In the genomic region with DNA sequence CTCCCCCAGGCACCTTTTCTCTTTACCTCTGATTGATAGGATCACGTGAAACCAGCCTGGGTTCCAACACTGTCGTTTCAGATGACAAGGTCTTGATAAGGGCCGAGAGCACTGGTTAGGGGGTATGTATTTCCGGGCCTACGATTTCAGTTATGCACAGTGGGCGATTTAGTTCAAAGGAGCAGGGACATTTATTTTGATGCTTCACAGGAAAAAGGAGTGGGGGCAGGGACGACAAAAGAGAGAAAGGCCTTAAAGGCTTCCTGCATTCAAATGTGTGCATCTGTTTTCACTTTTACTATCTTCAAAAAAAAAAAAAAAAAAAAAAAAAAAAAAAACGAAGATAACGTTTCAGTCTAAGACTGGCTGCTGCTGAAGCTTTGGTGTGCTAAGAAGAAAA, we compare ENCODE assay signal across 9 mouse cellular contexts.
DNase-seq lines count a peak whose midpoint lies in the region; ATAC-seq and TF ChIP-seq lines count a peak whose summit lies in the region.
"Had no signal": no experiment of that assay in that cellular context is flagged by ENCODE, and none has a peak within 500 bp of the region (broad histone marks: within the 10 kb centered on the region; RNA-seq: fewer than 3 reads in every experiment).

No protein-coding gene starts in this region.

- DNase-seq in kidney, postnatal 0 days (ENCODE audit: low spot score) = peak; percentile 28
- no peak for DNase-seq in kidney, postnatal 14 days
- peak; percentile 23 for DNase-seq in embryo, embryonic 9.5 days (ENCODE audit: extremely low spot score)
- DNase-seq in lung, postnatal 10 days = peak; percentile 11
- DNase-seq in thymus, postnatal 10 days (ENCODE audit: low spot score in 2 of 2) = peak; percentile 83 to 86
- no peak for DNase-seq in right cerebral cortex, postnatal 10 days (ENCODE audit: low spot score in 2 of 2)
- DNase-seq in layer of hippocampus, postnatal 10 days (ENCODE audit: low spot score in 2 of 2) = no peak
- no peak for DNase-seq in frontal cortex, postnatal 14 days (ENCODE audit: low spot score in 2 of 2)

- H3K4me2 ChIP-seq in kidney, postnatal 0 days (ENCODE audit: low read length) = peak overlapping the region; percentile 16; the same call in 1 of the 2 replicates

- no peak overlapping the region for H3K9ac ChIP-seq in kidney, postnatal 0 days (ENCODE audit: low read depth, low read length)

- 1% methylated on average over 9 of the region's 9 CpGs for WGBS in kidney, postnatal 0 days

- H3K4me1 ChIP-seq in kidney, postnatal 0 days (replicated peaks; ENCODE audit: insufficient read depth, low read length) = no peaks in the 10 kb centered on the region

- no peaks in the 10 kb centered on the region for H3K9me3 ChIP-seq in kidney, postnatal 0 days (replicated peaks; ENCODE audit: low read length)

- no peak for ATAC-seq in kidney, postnatal 0 days (replicated peaks; ENCODE audit: low FRiP score, low read depth)

- TF ChIP-seq CTCF in kidney, postnatal 0 days (IDR thresholded peaks at IDR 0.05; ENCODE audit: low read depth) = no peak

- no peak overlapping the region for H3K4me3 ChIP-seq in kidney, postnatal 0 days (replicated peaks; ENCODE audit: low read depth, low read length)
- H3K4me3 ChIP-seq: myocyte had no signal

- no peaks in the 10 kb centered on the region for H3K27me3 ChIP-seq in kidney, postnatal 0 days (ENCODE audit: insufficient read depth, low read length)

- no peaks in the 10 kb centered on the region for H3K36me3 ChIP-seq in kidney, postnatal 0 days (ENCODE audit: insufficient read depth, low read length)

- H3K27ac ChIP-seq in kidney, postnatal 0 days = no peak overlapping the region

Comparison
In these comparisons a context has a peak if more than half of its experiments do, and no peak if none do; other contexts are left out.
1. DNase-seq: peak in kidney, postnatal 0 days (single experiment), embryo, embryonic 9.5 days (single experiment), lung, postnatal 10 days (single experiment) and thymus, postnatal 10 days (2 of 2); none in kidney, postnatal 14 days (single experiment), right cerebral cortex, postnatal 10 days (0 of 2), layer of hippocampus, postnatal 10 days (0 of 2) and frontal cortex, postnatal 14 days (0 of 2).